Mouse (Mus musculus) left cerebral cortex, postnatal 4 days (tissue): Measurements from ENCODE around the gene 4930523C07Rik. TPM values are rescaled to one million over a fixed set of nuclear protein-coding genes. Genes with fewer than 3 reads are reported as not detected.

Experiments used
- DNase-seq: peaks from one replicate; pipeline ENCODE4 v3.0.0-alpha.2; 2022
- intact Hi-C: fragments of 180-260 bp; cut with DNase I; formaldehyde crosslinking; loops from one replicate; pipeline ENCODE4 v1.15.1; 2025
- total RNA-seq, 2 experiments: library from RNA; stranded (reverse); gene quantifications; 2 replicates each; pipeline ENCODE4 v1.2.3; 2021

The 4930523C07Rik gene
- 1 to 10 TPM; 2.3 to 3.2 TPM for total RNA-seq

- peak; percentile 29 for DNase-seq
Measured at GRCm38 (mm10) chr1:160044237-160045021, at the start of gene 4930523C07Rik. Gene 4930523C07Rik (plus strand): TSS chr1:160044382.

GRCm38 (mm10) chr1:159997329-159997728 lies 46.9 kb upstream of the 4930523C07Rik start:
- intact Hi-C loops = no loop called here
- no peak for DNase-seq

More at GRCm38 (mm10) chr1:160044237-160045021, at the start of gene 4930523C07Rik:
- intact Hi-C loops = no loop called here

- intact Hi-C loops = no loop called here
- DNase-seq = no peak
Measured at GRCm38 (mm10) chr1:159998349-159998748, 45.8 kb upstream of the 4930523C07Rik start.

- intact Hi-C loops = no loop called here
- DNase-seq = no peak
Measured at GRCm38 (mm10) chr1:159999232-159999631, 45.0 kb upstream of the 4930523C07Rik start.

- intact Hi-C loops = no loop called here
- no peak for DNase-seq
Measured at GRCm38 (mm10) chr1:160005319-160005718, 38.9 kb upstream of the 4930523C07Rik start.

GRCm38 (mm10) chr1:160006919-160007588 lies 37.1 kb upstream of the 4930523C07Rik start:
- intact Hi-C loops = no loop called here
- no peak for DNase-seq

- intact Hi-C loops = no loop called here
- DNase-seq = no peak
Measured at GRCm38 (mm10) chr1:160013042-160013441, 31.1 kb upstream of the 4930523C07Rik start.

- DNase-seq = no peak
- intact Hi-C loops = no loop called here
Measured at GRCm38 (mm10) chr1:160024339-160024980, 19.7 kb upstream of the 4930523C07Rik start.

GRCm38 (mm10) chr1:160025146-160025894 lies 18.9 kb upstream of the 4930523C07Rik start:
- intact Hi-C loops = no loop called here
- DNase-seq = no peak

GRCm38 (mm10) chr1:160025895-160026255 lies 18.3 kb upstream of the 4930523C07Rik start:
- no peak for DNase-seq
- intact Hi-C loops = no loop called here

- intact Hi-C loops = no loop called here
- no peak for DNase-seq
Measured at GRCm38 (mm10) chr1:160027939-160028338, 16.2 kb upstream of the 4930523C07Rik start.

GRCm38 (mm10) chr1:160033948-160034598 lies 10.1 kb upstream of the 4930523C07Rik start:
- no peak for DNase-seq
- intact Hi-C loops = no loop called here

GRCm38 (mm10) chr1:160035561-160035960 lies 8.6 kb upstream of the 4930523C07Rik start:
- no peak for DNase-seq
- intact Hi-C loops = no loop called here

- intact Hi-C loops = no loop called here
- DNase-seq = no peak
Measured at GRCm38 (mm10) chr1:160036996-160037521, 7.1 kb upstream of the 4930523C07Rik start.

- no peak for DNase-seq
- intact Hi-C loops = no loop called here
Measured at GRCm38 (mm10) chr1:160039951-160040645, 4.1 kb upstream of the 4930523C07Rik start.

- intact Hi-C loops = no loop called here
- DNase-seq = no peak
Measured at GRCm38 (mm10) chr1:160041264-160041775, 2.9 kb upstream of the 4930523C07Rik start.

GRCm38 (mm10) chr1:160042351-160042750 lies 1.8 kb upstream of the 4930523C07Rik start:
- DNase-seq = no peak
- intact Hi-C loops = no loop called here

- no peak for DNase-seq
- intact Hi-C loops = no loop called here
Measured at GRCm38 (mm10) chr1:160043271-160043975, 759 bp upstream of the 4930523C07Rik start.
